Mouse (Mus musculus): ENCODE results near the gene Dzip1. TPM values are rescaled to one million over a fixed set of nuclear protein-coding genes. Genes with fewer than 3 reads are reported as not detected.

Gene Dzip1
- polyA plus RNA-seq, 1 experiment from 2014 or later = 28.5 TPM

DNA sequence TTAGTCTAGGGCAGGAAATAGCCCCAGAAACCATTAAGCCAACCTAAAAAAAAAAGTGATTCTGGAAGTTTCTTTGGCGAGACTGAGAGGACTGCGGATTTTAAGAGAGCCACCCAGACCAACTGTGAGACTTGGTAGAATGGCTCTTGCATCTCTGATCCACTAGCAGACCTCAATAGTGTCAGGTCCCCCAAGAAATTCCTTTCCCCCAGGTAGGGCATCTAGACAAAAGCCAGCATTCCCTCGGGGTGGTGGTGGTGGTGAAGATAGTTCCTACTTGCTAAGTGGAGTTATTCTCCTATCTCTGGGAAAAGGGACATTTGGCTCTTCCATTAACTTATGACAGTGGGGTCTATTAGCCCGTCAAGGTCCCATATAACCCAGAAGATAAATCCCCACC is 11.7 kb upstream of the Dzip1 start:
- 25% methylated on average over 4 of the region's 4 CpGs for WGBS
- Histone ChIP-seq H3K27ac (ENCODE audit: low read depth) (peak overlapping the region; percentile 81), H3K36me3 (ENCODE audit: insufficient read depth) (no peaks in the 10 kb centered on the region), H3K4me3 (ENCODE audit: low read depth, low read length) (peak overlapping the region; percentile 99), H3K4me1 (ENCODE audit: insufficient read depth) (peaks cover 12% of the 10 kb centered on the region), H3K4me2 (peak overlapping the region; percentile 74), H3K9ac (peak overlapping the region; percentile 52), H3K27me3 (ENCODE audit: insufficient read depth, low read length) (no peaks in the 10 kb centered on the region), H3K9me3 (ENCODE audit: low read depth, low read length) (no peaks in the 10 kb centered on the region)
- ATAC-seq (ENCODE audit: insufficient read depth) (peak; percentile 12; the same call in 1 of the 2 replicates), DNase-seq (no peak)
- no peak for TF ChIP-seq CTCF (IDR thresholded peaks at IDR 0.05; ENCODE audit: low read depth)

DNA sequence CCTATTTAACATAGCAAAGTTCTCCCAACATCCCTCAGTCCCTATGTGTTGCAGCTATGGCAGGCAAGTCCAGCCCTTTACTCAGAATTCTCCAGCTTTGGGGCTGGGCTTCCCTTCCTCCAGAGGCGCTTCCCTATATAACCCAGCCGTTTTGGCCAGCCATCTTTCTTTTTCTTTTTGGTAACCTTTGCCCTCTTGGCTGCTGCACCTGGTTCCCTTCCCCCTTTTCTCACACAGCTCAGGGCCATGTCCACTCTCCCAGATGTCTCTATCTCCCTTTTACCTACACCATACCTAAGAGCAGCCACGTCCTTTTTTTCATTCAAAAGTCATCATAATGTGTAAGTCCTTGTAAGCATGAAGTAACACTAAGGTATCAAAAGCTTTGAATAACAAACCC is 11.0 kb upstream of the Dzip1 start:
- H3K4me2 ChIP-seq = no peak overlapping the region
- H3K4me1 ChIP-seq (ENCODE audit: insufficient read depth) = peaks cover 12% of the 10 kb centered on the region
- no peak for TF ChIP-seq CTCF (IDR thresholded peaks at IDR 0.05; ENCODE audit: low read depth)
- no peak for DNase-seq
- no peak overlapping the region for H3K4me3 ChIP-seq (ENCODE audit: low read depth, low read length)
- H3K9me3 ChIP-seq (ENCODE audit: low read depth, low read length) = no peaks in the 10 kb centered on the region
- H3K27me3 ChIP-seq (ENCODE audit: insufficient read depth, low read length) = no peaks in the 10 kb centered on the region
- no peaks in the 10 kb centered on the region for H3K36me3 ChIP-seq (ENCODE audit: insufficient read depth)
- ATAC-seq (ENCODE audit: insufficient read depth) = no peak
- 62% methylated on average over 3 of the region's 3 CpGs for WGBS
- no peak overlapping the region for H3K9ac ChIP-seq
- H3K27ac ChIP-seq (ENCODE audit: low read depth) = no peak overlapping the region

DNA sequence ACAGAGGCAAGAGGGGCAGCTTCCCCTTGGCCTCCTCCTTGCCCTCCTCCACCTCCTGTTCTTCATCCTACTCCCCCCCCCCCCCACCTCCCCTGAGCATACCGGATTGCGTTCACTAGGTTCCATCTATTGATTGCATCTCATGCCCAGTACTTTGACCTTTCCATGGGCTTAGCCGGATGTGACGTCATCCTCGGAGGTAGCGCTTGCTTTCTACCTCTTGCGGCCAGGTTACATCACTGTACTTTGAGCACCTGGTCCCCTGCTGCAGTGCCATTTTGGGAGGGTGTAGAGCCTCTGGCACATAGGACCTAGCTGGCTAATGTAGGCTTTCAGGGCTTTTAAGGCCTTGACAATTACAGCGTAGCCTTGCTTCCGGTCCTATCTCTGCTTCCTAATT is 9.4 kb upstream of the Dzip1 start:
- DNase-seq (no peak), ATAC-seq (ENCODE audit: insufficient read depth) (no peak)
- Histone ChIP-seq H3K4me2 (no peak overlapping the region), H3K27me3 (ENCODE audit: insufficient read depth, low read length) (no peaks in the 10 kb centered on the region), H3K4me1 (ENCODE audit: insufficient read depth) (peaks cover 10% of the 10 kb centered on the region), H3K9ac (no peak overlapping the region), H3K27ac (ENCODE audit: low read depth) (no peak overlapping the region), H3K36me3 (ENCODE audit: insufficient read depth) (no peaks in the 10 kb centered on the region), H3K4me3 (ENCODE audit: low read depth, low read length) (no peak overlapping the region), H3K9me3 (ENCODE audit: low read depth, low read length) (no peaks in the 10 kb centered on the region)
- 80% methylated on average over 9 of the region's 9 CpGs for WGBS
- TF ChIP-seq CTCF (IDR thresholded peaks at IDR 0.05; ENCODE audit: low read depth) = no peak

DNA sequence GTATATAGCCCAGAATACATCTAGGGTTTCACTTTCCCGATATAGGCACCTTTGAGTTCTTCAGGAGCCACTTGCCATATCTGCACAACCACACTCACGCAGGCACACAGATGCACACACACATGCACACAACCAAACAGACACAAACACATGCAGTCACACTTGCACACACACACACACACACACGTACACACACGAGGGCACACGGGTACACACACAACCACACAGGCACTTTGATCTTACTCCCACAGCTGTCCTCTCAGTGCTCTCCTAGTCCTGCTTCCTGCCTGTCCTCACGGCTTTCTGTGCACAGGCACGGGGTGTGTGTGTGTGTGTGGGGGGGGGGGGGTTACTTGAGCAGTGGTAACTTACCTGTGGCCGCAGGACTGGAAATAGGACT is 7.7 kb upstream of the Dzip1 start:
- H3K4me2 ChIP-seq = no peak overlapping the region

DNA sequence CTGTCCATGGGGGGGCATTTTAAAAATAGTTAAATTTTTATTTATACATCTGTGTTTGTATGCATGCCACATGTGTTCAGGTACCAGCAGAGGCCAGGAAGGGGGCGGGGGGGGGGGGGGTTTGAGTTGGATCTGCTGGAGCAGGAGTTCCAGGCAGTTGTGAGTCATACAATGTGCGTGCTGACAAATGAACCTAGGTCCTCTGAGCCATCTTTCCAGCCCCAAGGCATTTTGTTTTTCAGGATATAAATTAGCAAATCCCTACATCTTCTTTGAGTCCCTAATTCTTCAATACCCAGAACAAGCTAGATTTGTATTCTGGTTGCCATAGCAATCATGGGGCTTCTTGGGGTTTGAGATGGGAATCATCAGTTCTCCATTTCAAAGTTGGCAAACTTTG is 5.9 kb upstream of the Dzip1 start:
- Histone ChIP-seq H3K27ac (ENCODE audit: low read depth) (no peak overlapping the region), H3K4me1 (ENCODE audit: insufficient read depth) (no peaks in the 10 kb centered on the region; the same call in 1 of the 2 replicates), H3K36me3 (ENCODE audit: insufficient read depth) (no peaks in the 10 kb centered on the region), H3K4me2 (no peak overlapping the region), H3K4me3 (ENCODE audit: low read depth, low read length) (no peak overlapping the region), H3K9ac (no peak overlapping the region), H3K27me3 (ENCODE audit: insufficient read depth, low read length) (no peaks in the 10 kb centered on the region), H3K9me3 (ENCODE audit: low read depth, low read length) (no peaks in the 10 kb centered on the region)
- ATAC-seq (ENCODE audit: insufficient read depth) (no peak), DNase-seq (no peak)
- TF ChIP-seq CTCF (IDR thresholded peaks at IDR 0.05; ENCODE audit: low read depth) = no peak
- WGBS = 63% methylated on average over 2 of the region's 2 CpGs

More for the DNA sequence above, 7.7 kb upstream of the Dzip1 start:
- H3K36me3 ChIP-seq (ENCODE audit: insufficient read depth) = no peaks in the 10 kb centered on the region
- H3K9me3 ChIP-seq (ENCODE audit: low read depth, low read length) = no peaks in the 10 kb centered on the region
- ATAC-seq (ENCODE audit: insufficient read depth) (no peak), DNase-seq (no peak)
- no peak for TF ChIP-seq CTCF (IDR thresholded peaks at IDR 0.05; ENCODE audit: low read depth)
- H3K27ac ChIP-seq (ENCODE audit: low read depth) = no peak overlapping the region
- H3K4me1 ChIP-seq (ENCODE audit: insufficient read depth) = no peaks in the 10 kb centered on the region; the same call in 1 of the 2 replicates
- no peak overlapping the region for H3K9ac ChIP-seq
- WGBS = 53% methylated on average over 8 of the region's 8 CpGs
- no peaks in the 10 kb centered on the region for H3K27me3 ChIP-seq (ENCODE audit: insufficient read depth, low read length)
- H3K4me3 ChIP-seq (ENCODE audit: low read depth, low read length) = no peak overlapping the region

DNA sequence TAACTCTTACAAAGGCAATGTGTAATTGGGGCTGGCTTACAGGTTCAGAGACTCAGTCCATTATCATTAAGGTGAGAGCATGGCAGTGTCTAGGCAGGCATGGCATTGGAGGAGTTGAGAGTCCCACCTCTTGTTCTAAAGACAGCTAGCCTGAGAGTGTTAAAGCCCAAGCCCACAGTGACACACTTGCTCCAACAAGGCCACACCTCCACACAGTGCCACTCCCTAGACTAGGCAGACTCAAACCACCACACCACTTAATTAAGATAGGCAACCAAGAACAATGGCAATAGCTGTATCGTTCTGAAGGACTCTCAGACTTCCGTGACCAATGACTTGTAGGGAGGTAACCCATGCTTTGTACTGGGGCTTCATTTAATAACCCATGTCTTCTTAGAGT is 5.5 kb upstream of the Dzip1 start:
- Histone ChIP-seq H3K9me3 (ENCODE audit: low read depth, low read length) (no peaks in the 10 kb centered on the region), H3K27ac (ENCODE audit: low read depth) (no peak overlapping the region), H3K4me1 (ENCODE audit: insufficient read depth) (no peaks in the 10 kb centered on the region; the same call in 1 of the 2 replicates), H3K9ac (no peak overlapping the region), H3K27me3 (ENCODE audit: insufficient read depth, low read length) (no peaks in the 10 kb centered on the region), H3K36me3 (ENCODE audit: insufficient read depth) (no peaks in the 10 kb centered on the region), H3K4me2 (no peak overlapping the region), H3K4me3 (ENCODE audit: low read depth, low read length) (no peak overlapping the region)
- ATAC-seq (ENCODE audit: insufficient read depth) = no peak
- no peak for TF ChIP-seq CTCF (IDR thresholded peaks at IDR 0.05; ENCODE audit: low read depth)
- WGBS = 81% methylated on average over 2 of the region's 2 CpGs
- DNase-seq = no peak

DNA sequence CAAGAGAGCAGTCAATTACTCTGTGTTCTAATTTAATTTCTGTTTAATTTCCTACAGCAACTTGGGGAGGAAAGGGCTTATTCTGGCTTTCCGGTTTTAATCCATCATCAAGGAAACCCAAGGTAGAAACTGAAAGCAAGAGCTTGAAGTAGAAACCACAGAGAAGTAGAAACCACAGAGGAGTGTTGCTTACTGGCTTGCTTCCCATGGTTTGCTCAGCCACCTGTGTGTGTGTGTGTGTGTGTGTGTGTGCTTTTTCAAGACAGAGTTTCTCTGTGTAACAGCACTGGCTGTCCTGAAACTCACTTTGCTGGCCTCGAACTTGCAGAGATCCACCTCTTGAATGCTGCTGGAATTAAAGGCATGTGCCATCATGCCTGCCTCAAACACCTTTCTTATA is 4.5 kb upstream of the Dzip1 start:
- no peaks in the 10 kb centered on the region for H3K9me3 ChIP-seq (ENCODE audit: low read depth, low read length)
- no peaks in the 10 kb centered on the region for H3K27me3 ChIP-seq (ENCODE audit: insufficient read depth, low read length)
- H3K4me2 ChIP-seq = no peak overlapping the region
- no peaks in the 10 kb centered on the region for H3K36me3 ChIP-seq (ENCODE audit: insufficient read depth)
- H3K4me1 ChIP-seq (ENCODE audit: insufficient read depth) = no peaks in the 10 kb centered on the region; the same call in 1 of the 2 replicates
- H3K27ac ChIP-seq (ENCODE audit: low read depth) = no peak overlapping the region
- whole genome bisulfite sequencing = 84% methylated on average over 2 of the region's 2 CpGs
- no peak for DNase-seq
- no peak overlapping the region for H3K4me3 ChIP-seq (ENCODE audit: low read depth, low read length)
- no peak for ATAC-seq (ENCODE audit: insufficient read depth)
- no peak overlapping the region for H3K9ac ChIP-seq
- no peak for TF ChIP-seq CTCF (IDR thresholded peaks at IDR 0.05; ENCODE audit: low read depth)

DNA sequence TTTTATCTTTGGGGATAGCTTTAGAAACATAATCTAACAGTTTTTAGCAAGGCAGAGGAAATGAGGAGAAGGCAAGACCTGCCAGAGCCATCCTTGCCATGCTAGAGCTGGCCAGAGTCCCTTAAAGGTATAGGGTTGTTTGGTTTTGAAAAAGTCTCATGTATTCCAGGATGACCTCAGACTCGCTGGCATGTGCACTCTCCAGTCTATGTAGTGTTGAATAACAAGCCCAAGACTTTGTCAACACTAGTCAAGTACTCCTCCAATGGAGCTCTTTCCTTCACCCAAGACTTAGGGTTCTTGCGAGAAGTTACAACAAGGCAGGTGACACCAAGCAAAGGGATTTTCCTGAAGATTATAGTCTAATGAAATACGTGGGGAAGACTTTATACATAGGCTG is 3.3 kb upstream of the Dzip1 start:
- DNase-seq = peak; percentile 39
- H3K4me3 ChIP-seq (ENCODE audit: low read depth, low read length) = no peak overlapping the region
- WGBS = 58% methylated on average over 3 of the region's 3 CpGs
- no peaks in the 10 kb centered on the region for H3K27me3 ChIP-seq (ENCODE audit: insufficient read depth, low read length)
- peaks cover 4% of the 10 kb centered on the region for H3K4me1 ChIP-seq (ENCODE audit: insufficient read depth)
- H3K27ac ChIP-seq (ENCODE audit: low read depth) = no peak overlapping the region
- no peaks in the 10 kb centered on the region for H3K9me3 ChIP-seq (ENCODE audit: low read depth, low read length)
- H3K36me3 ChIP-seq (ENCODE audit: insufficient read depth) = no peaks in the 10 kb centered on the region
- H3K9ac ChIP-seq = no peak overlapping the region
- ATAC-seq (ENCODE audit: insufficient read depth) = no peak
- TF ChIP-seq CTCF (IDR thresholded peaks at IDR 0.05; ENCODE audit: low read depth) = no peak
- H3K4me2 ChIP-seq = no peak overlapping the region
